Mouse (Mus musculus): ENCODE data around the gene Nat9. TPM values are rescaled to one million over a fixed set of nuclear protein-coding genes. Genes with fewer than 3 reads are reported as not detected.
A peak's percentile ranks its signal among the peaks of the same experiment; 100 is the strongest.

The Nat9 gene
- polyA plus RNA-seq, 1 experiment = 1.5 TPM

GRCm38 (mm10) chr11:115155053-115155634 is 32.5 kb downstream of the Nat9 start:
- Histone ChIP-seq H3K4me1 (ENCODE audit: control insufficient read depth) (peaks cover 10% of the 10 kb centered on the region), H3K9me3 (ENCODE audit: control insufficient read depth, low read length) (peaks cover 3% of the 10 kb centered on the region; the same call in 1 of the 2 replicates), H3K36me3 (ENCODE audit: control insufficient read depth) (no peaks in the 10 kb centered on the region), H3K4me3 (replicated peaks) (no peak overlapping the region), H3K27me3 (ENCODE audit: control insufficient read depth) (peaks cover 53% of the 10 kb centered on the region)
- TF ChIP-seq GATA1 (IDR thresholded peaks at IDR 0.05; ENCODE audit: low read length) = no peak
- TF ChIP-seq TAL1 (IDR thresholded peaks at IDR 0.05; ENCODE audit: low read length) = no peak

GRCm38 (mm10) chr11:115153699-115154292 is 33.9 kb downstream of the Nat9 start:
- Histone ChIP-seq H3K4me1 (ENCODE audit: control insufficient read depth) (peaks cover 10% of the 10 kb centered on the region), H3K9me3 (ENCODE audit: control insufficient read depth, low read length) (peaks cover 3% of the 10 kb centered on the region; the same call in 1 of the 2 replicates), H3K36me3 (ENCODE audit: control insufficient read depth) (no peaks in the 10 kb centered on the region), H3K4me3 (replicated peaks) (peak overlapping the region; percentile 44), H3K27me3 (ENCODE audit: control insufficient read depth) (peaks cover 53% of the 10 kb centered on the region)
- TF ChIP-seq TAL1 (IDR thresholded peaks at IDR 0.05; ENCODE audit: low read length) (no peak), GATA1 (IDR thresholded peaks at IDR 0.05; ENCODE audit: low read length) (no peak)

- Histone ChIP-seq H3K9me3 (ENCODE audit: control insufficient read depth, low read length) (peaks cover 3% of the 10 kb centered on the region; the same call in 1 of the 2 replicates), H3K27me3 (ENCODE audit: control insufficient read depth) (peaks cover 53% of the 10 kb centered on the region), H3K4me1 (ENCODE audit: control insufficient read depth) (peaks cover 10% of the 10 kb centered on the region), H3K36me3 (ENCODE audit: control insufficient read depth) (no peaks in the 10 kb centered on the region), H3K4me3 (replicated peaks) (no peak overlapping the region)
- TF ChIP-seq TAL1 (IDR thresholded peaks at IDR 0.05; ENCODE audit: low read length) = no peak
- no peak for TF ChIP-seq GATA1 (IDR thresholded peaks at IDR 0.05; ENCODE audit: low read length)
Observed at GRCm38 (mm10) chr11:115153088-115153487, 34.6 kb downstream of the Nat9 start.

- Histone ChIP-seq H3K9me3 (ENCODE audit: control insufficient read depth, low read length) (peaks cover 3% of the 10 kb centered on the region; the same call in 1 of the 2 replicates), H3K36me3 (ENCODE audit: control insufficient read depth) (no peaks in the 10 kb centered on the region), H3K4me1 (ENCODE audit: control insufficient read depth) (peaks cover 10% of the 10 kb centered on the region), H3K27me3 (ENCODE audit: control insufficient read depth) (peaks cover 50% of the 10 kb centered on the region), H3K4me3 (replicated peaks) (no peak overlapping the region)
- TF ChIP-seq GATA1 (IDR thresholded peaks at IDR 0.05; ENCODE audit: low read length) (no peak), TAL1 (IDR thresholded peaks at IDR 0.05; ENCODE audit: low read length) (no peak)
Observed at GRCm38 (mm10) chr11:115151755-115152429, 35.8 kb downstream of the Nat9 start.

GRCm38 (mm10) chr11:115150741-115151254 is 36.9 kb downstream of the Nat9 start:
- Histone ChIP-seq H3K27me3 (ENCODE audit: control insufficient read depth) (peaks cover 42% of the 10 kb centered on the region), H3K4me1 (ENCODE audit: control insufficient read depth) (peaks cover 10% of the 10 kb centered on the region), H3K4me3 (replicated peaks) (no peak overlapping the region), H3K9me3 (ENCODE audit: control insufficient read depth, low read length) (peaks cover 3% of the 10 kb centered on the region; the same call in 1 of the 2 replicates), H3K36me3 (ENCODE audit: control insufficient read depth) (no peaks in the 10 kb centered on the region)
- TF ChIP-seq GATA1 (IDR thresholded peaks at IDR 0.05; ENCODE audit: low read length) (no peak), TAL1 (IDR thresholded peaks at IDR 0.05; ENCODE audit: low read length) (no peak)

GRCm38 (mm10) chr11:115147813-115148212 is 39.8 kb downstream of the Nat9 start:
- TF ChIP-seq TAL1 (IDR thresholded peaks at IDR 0.05; ENCODE audit: low read length) (no peak), GATA1 (IDR thresholded peaks at IDR 0.05; ENCODE audit: low read length) (no peak)
- no peaks in the 10 kb centered on the region for H3K9me3 ChIP-seq (ENCODE audit: control insufficient read depth, low read length)
- H3K27me3 ChIP-seq (ENCODE audit: control insufficient read depth) = peaks cover 14% of the 10 kb centered on the region
- H3K36me3 ChIP-seq (ENCODE audit: control insufficient read depth) = no peaks in the 10 kb centered on the region
- no peaks in the 10 kb centered on the region; the same call in 1 of the 2 replicates for H3K4me1 ChIP-seq (ENCODE audit: control insufficient read depth)
- no peak overlapping the region for H3K4me3 ChIP-seq (replicated peaks)

- no peaks in the 10 kb centered on the region for H3K9me3 ChIP-seq (ENCODE audit: control insufficient read depth, low read length)
- H3K36me3 ChIP-seq (ENCODE audit: control insufficient read depth) = no peaks in the 10 kb centered on the region
- H3K4me3 ChIP-seq (replicated peaks) = no peak overlapping the region
- H3K27me3 ChIP-seq (ENCODE audit: control insufficient read depth) = no peaks in the 10 kb centered on the region
- TF ChIP-seq TAL1 (IDR thresholded peaks at IDR 0.05; ENCODE audit: low read length) (no peak), GATA1 (IDR thresholded peaks at IDR 0.05; ENCODE audit: low read length) (no peak)
- H3K4me1 ChIP-seq (ENCODE audit: control insufficient read depth) = no peaks in the 10 kb centered on the region
Observed at GRCm38 (mm10) chr11:115141970-115142369, 45.7 kb downstream of the Nat9 start.

GRCm38 (mm10) chr11:115138597-115139262 is 48.9 kb downstream of the Nat9 start:
- Histone ChIP-seq H3K4me1 (ENCODE audit: control insufficient read depth) (no peaks in the 10 kb centered on the region), H3K36me3 (ENCODE audit: control insufficient read depth) (no peaks in the 10 kb centered on the region), H3K27me3 (ENCODE audit: control insufficient read depth) (no peaks in the 10 kb centered on the region), H3K4me3 (replicated peaks) (no peak overlapping the region), H3K9me3 (ENCODE audit: control insufficient read depth, low read length) (no peaks in the 10 kb centered on the region)
- TF ChIP-seq GATA1 (IDR thresholded peaks at IDR 0.05; ENCODE audit: low read length) (no peak), TAL1 (IDR thresholded peaks at IDR 0.05; ENCODE audit: low read length) (no peak)
